Mouse (Mus musculus): ENCODE measurements at regions not wholly inside any gene's neighbourhood (a gene's known extent, or its start where the extent isn't known, plus 50 kb on each side); places are given as distances from the start of the nearest gene placed in this dataset.
A peak's percentile ranks its signal among the peaks of the same experiment; 100 is the strongest.

GRCm38 (mm10) chr15:52905231-52905630 lies 979.5 kb upstream of the Gm7489 start:
- no peak for TF ChIP-seq CTCF (conservative IDR thresholded peaks at IDR 0.05)
- Histone ChIP-seq H3K27ac (no peak overlapping the region), H3K4me3 (no peak overlapping the region)
- peak; percentile 13 to 17 for DNase-seq (ENCODE audit: low spot score in 2 of 2)

GRCm38 (mm10) chr15:52907217-52907616 lies 977.5 kb upstream of the Gm7489 start:
- TF ChIP-seq CTCF (conservative IDR thresholded peaks at IDR 0.05) = peak; percentile 35
- H3K4me3 ChIP-seq = no peak overlapping the region
- H3K27ac ChIP-seq = no peak overlapping the region
- DNase-seq (ENCODE audit: low spot score in 2 of 2) = no peak

GRCm38 (mm10) chr15:52922277-52922676 lies 962.4 kb upstream of the Gm7489 start:
- Histone ChIP-seq H3K4me3 (no peak overlapping the region), H3K27ac (no peak overlapping the region)
- TF ChIP-seq CTCF (conservative IDR thresholded peaks at IDR 0.05) = no peak
- no peak for DNase-seq (ENCODE audit: low spot score in 2 of 2)

- Histone ChIP-seq H3K27ac (no peak overlapping the region), H3K4me3 (no peak overlapping the region)
- TF ChIP-seq CTCF (conservative IDR thresholded peaks at IDR 0.05) = no peak
- DNase-seq (ENCODE audit: low spot score in 2 of 2) = no peak
These were observed 956.3 kb upstream of the Gm7489 start for GRCm38 (mm10) chr15:52928408-52928807.

- no peak for DNase-seq (ENCODE audit: low spot score in 2 of 2)
- TF ChIP-seq CTCF (conservative IDR thresholded peaks at IDR 0.05) = no peak
These were observed 947.6 kb upstream of the Gm7489 start for GRCm38 (mm10) chr15:52937138-52937537.

GRCm38 (mm10) chr15:52944592-52944991 lies 940.1 kb upstream of the Gm7489 start:
- no peak for DNase-seq (ENCODE audit: low spot score in 2 of 2)
- no peak for TF ChIP-seq CTCF (conservative IDR thresholded peaks at IDR 0.05)
- Histone ChIP-seq H3K27ac (no peak overlapping the region), H3K4me3 (no peak overlapping the region)

More at GRCm38 (mm10) chr15:52937138-52937537, 947.6 kb upstream of the Gm7489 start:
- H3K27ac ChIP-seq = no peak overlapping the region
- no peak overlapping the region for H3K4me3 ChIP-seq

- no peak overlapping the region for H3K4me3 ChIP-seq
- H3K27ac ChIP-seq = no peak overlapping the region
- DNase-seq (ENCODE audit: low spot score in 2 of 2) = no peak
- no peak for TF ChIP-seq CTCF (conservative IDR thresholded peaks at IDR 0.05)
These were observed 936.5 kb upstream of the Gm7489 start for GRCm38 (mm10) chr15:52948196-52948595.

- no peak for TF ChIP-seq CTCF (conservative IDR thresholded peaks at IDR 0.05)
- no peak for DNase-seq (ENCODE audit: low spot score in 2 of 2)
- Histone ChIP-seq H3K27ac (no peak overlapping the region), H3K4me3 (no peak overlapping the region)
These were observed 931.2 kb upstream of the Gm7489 start for GRCm38 (mm10) chr15:52953480-52953879.

- Histone ChIP-seq H3K4me3 (no peak overlapping the region), H3K27ac (no peak overlapping the region)
- no peak for DNase-seq (ENCODE audit: low spot score in 2 of 2)
- no peak for TF ChIP-seq CTCF (conservative IDR thresholded peaks at IDR 0.05)
These were observed 929.8 kb upstream of the Gm7489 start for GRCm38 (mm10) chr15:52954715-52955593.

- no peak overlapping the region for H3K27ac ChIP-seq
These were observed 925.0 kb upstream of the Gm7489 start for GRCm38 (mm10) chr15:52959711-52960110.

GRCm38 (mm10) chr15:52961491-52961890 lies 923.2 kb upstream of the Gm7489 start:
- TF ChIP-seq CTCF (conservative IDR thresholded peaks at IDR 0.05) = no peak
- H3K27ac ChIP-seq = no peak overlapping the region
- no peak overlapping the region for H3K4me3 ChIP-seq
- DNase-seq (ENCODE audit: low spot score in 2 of 2) = no peak

More at GRCm38 (mm10) chr15:52959711-52960110, 925.0 kb upstream of the Gm7489 start:
- H3K4me3 ChIP-seq = no peak overlapping the region
- no peak for TF ChIP-seq CTCF (conservative IDR thresholded peaks at IDR 0.05)
- DNase-seq (ENCODE audit: low spot score in 2 of 2) = no peak

GRCm38 (mm10) chr15:52963918-52964317 lies 920.8 kb upstream of the Gm7489 start:
- TF ChIP-seq CTCF (conservative IDR thresholded peaks at IDR 0.05) = no peak
- no peak for DNase-seq (ENCODE audit: low spot score in 2 of 2)
- Histone ChIP-seq H3K4me3 (no peak overlapping the region), H3K27ac (no peak overlapping the region)

GRCm38 (mm10) chr15:52964403-52964802 lies 920.3 kb upstream of the Gm7489 start:
- no peak for TF ChIP-seq CTCF (conservative IDR thresholded peaks at IDR 0.05)
- Histone ChIP-seq H3K27ac (no peak overlapping the region), H3K4me3 (no peak overlapping the region)
- DNase-seq (ENCODE audit: low spot score in 2 of 2) = no peak

GRCm38 (mm10) chr15:52967801-52968235 lies 916.9 kb upstream of the Gm7489 start:
- no peak overlapping the region for H3K27ac ChIP-seq
- no peak for TF ChIP-seq CTCF (conservative IDR thresholded peaks at IDR 0.05)
- no peak overlapping the region for H3K4me3 ChIP-seq
- no peak for DNase-seq (ENCODE audit: low spot score in 2 of 2)

Data from layer of hippocampus, adult 2 months (tissue).